Mouse (Mus musculus): ENCODE data around the gene Ryr2. TPM values are rescaled to one million over a fixed set of nuclear protein-coding genes. Genes with fewer than 3 reads are reported as not detected.
"Not testable (repeated sequence)": the region's sequence is repeated elsewhere in the genome, so short reads cannot be mapped to it uniquely, and the experiment has no call there.

Gene Ryr2
- polyA plus RNA-seq (2016; fragmentation: Nextera tagmentation; extraction: Ambion mirVana), result 0.28 and 0.35 TPM in 2 replicates

DNA sequence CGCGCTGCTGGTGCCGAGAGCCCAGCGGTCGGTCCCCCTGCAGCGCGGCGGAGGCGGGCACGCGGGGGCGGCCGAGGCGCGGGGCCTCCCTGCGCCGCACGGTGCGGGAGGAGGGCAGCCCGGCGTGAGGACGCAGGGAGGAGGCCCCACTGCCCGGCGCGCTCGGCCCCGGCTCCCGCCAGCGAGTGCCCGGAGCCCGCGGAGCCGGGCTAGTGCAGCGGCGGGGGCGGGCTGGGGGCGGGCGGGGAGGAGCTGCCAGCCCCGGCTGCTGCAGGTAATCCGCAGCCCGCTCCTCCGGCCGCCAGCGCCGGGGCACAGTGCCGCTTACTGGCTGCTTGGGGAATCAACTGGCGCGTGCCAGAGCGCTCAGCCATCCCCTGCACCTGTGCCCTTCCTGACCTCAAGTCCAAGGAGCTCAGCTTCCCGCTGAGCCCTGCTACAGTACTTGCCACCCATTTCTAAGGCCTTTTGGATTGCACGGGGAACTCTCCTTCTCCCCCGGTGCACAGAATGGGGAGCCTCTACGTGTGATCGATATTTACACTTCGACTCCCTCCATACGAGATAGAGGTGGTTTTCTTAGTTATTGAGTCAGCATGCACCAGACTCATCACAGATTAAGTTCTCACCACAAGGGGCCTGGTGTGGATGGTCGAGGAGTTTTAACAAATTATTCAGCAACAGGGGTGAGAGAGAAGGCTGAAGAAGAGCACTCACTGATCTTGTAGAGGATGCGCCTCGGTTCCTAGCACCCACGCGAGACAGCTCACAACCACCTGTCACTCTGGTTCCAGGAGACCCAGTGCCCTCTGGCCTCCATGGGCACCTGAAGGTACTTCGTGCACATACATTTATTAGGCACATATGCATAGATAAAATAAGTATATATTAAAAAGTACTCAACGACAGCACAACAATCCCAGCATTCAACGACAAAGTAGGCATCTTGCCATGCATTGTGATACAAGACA, at the start of gene Ryr2:
Gene Ryr2, minus strand, starts transcription at position 284 of the 971 bp plus-strand sequence.
- no peaks in the 10 kb centered on the region for H3K36me3 ChIP-seq
- peaks cover 10% of the 10 kb centered on the region for H3K4me1 ChIP-seq (replicated peaks)
- H3K9me3 ChIP-seq, result no peaks in the 10 kb centered on the region
- WGBS, result 9% methylated on average over 49 of the region's 64 CpGs
- no peak within 1 kb of the TSS for H3K27ac ChIP-seq
- ATAC-seq (ENCODE audit: insufficient number of reproducible peaks, insufficient read depth, low FRiP score, low TSS enrichment, low read depth), result peak; percentile 54
- H3K9ac ChIP-seq (replicated peaks), result peak within 1 kb of the TSS; percentile 65
- H3K4me2 ChIP-seq, result peak within 1 kb of the TSS; percentile 99
- H3K4me3 ChIP-seq (replicated peaks), result peak within 1 kb of the TSS; percentile 74
- peaks cover 57% of the 10 kb centered on the region for H3K27me3 ChIP-seq

DNA sequence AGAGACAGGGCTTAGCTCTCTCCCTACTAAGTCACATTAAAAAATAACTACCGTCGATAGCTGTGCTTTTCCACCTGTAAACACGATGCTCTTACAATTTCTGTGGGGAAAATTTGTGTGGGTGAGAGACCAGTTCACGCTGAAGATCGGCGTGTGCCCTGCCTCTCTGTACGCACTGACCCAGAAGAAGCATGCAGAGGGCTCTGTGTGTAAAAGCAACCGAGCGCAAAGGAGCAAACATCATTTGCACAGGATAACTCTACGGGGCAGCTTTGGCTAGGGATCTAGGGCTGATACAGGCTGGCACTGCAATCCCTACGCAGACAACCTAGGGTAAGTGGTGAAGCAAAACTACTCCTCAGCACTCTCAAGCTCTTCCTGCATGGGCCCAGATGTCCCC, 47.2 kb upstream of the Ryr2 start:
- H3K4me1 ChIP-seq (replicated peaks), result 0 out of 2 replicates have a peak, but pooled peaks cover under 1% of the 10 kb centered on the region
- no peak overlapping the region for H3K4me3 ChIP-seq (replicated peaks)
- H3K36me3 ChIP-seq, result no peaks in the 10 kb centered on the region
- no peaks in the 10 kb centered on the region for H3K27me3 ChIP-seq
- WGBS, result 85% methylated on average over 11 of the region's 11 CpGs
- ATAC-seq (ENCODE audit: insufficient number of reproducible peaks, insufficient read depth, low FRiP score, low TSS enrichment, low read depth), result no peak
- H3K4me2 ChIP-seq, result no peak overlapping the region
- H3K9me3 ChIP-seq, result no peaks in the 10 kb centered on the region
- no peak overlapping the region for H3K9ac ChIP-seq (replicated peaks)
- no peak overlapping the region for H3K27ac ChIP-seq

DNA sequence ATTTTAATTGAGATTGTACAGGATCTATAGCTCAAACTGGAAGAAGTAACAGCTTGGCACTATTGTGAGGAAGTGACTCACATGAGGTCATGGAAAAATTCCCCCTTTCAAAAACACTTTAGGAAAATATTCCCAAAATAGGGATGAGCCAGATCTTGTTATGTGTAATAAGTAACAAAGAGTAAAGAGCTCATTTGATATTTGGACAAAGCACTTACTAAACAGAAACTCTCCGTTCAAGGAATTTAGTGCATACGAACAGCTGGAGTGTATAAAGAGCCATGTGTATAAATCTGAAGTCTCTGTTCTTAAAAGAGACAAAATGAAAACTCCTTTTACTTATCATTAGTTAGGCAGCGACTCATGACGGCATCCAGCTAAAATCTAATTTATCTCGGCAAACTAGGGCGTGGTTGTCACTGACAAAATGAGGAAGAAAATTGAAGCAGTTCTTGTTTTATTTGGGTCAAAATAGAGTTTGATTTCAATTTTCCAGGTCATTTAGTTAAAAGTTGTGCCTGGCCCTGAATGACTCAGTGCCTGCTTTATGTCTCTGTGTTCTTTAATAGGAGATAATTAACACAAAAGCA, 40.3 kb upstream of the Ryr2 start:
- Histone ChIP-seq H3K36me3 (no peaks in the 10 kb centered on the region), H3K4me1 (replicated peaks) (no peaks in the 10 kb centered on the region), H3K4me3 (replicated peaks) (no peak overlapping the region), H3K9ac (replicated peaks) (no peak overlapping the region), H3K4me2 (no peak overlapping the region), H3K9me3 (no peaks in the 10 kb centered on the region), H3K27ac (no peak overlapping the region), H3K27me3 (no peaks in the 10 kb centered on the region)
- 86% methylated on average over 6 of the region's 6 CpGs for WGBS
- no peak for ATAC-seq (ENCODE audit: insufficient number of reproducible peaks, insufficient read depth, low FRiP score, low TSS enrichment, low read depth)

DNA sequence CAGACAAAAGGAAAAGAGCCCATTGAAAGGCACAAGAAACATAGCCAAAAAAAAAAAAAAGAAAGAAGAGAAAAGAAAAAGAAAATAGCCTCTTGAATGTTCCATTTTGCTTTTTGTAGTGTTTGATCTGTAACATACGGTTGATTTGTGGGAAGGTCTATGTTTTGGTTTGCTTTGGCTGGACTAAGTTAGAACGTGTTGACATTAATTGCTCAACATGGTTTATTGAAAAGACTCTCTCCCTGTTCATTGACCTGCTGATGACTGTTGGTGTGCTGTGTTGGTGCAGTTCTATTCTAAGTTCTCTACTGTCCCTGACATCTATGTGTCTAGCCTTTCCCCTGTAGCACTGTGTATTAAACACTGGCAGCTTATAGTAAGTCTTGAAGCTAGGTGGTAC, 39.7 kb upstream of the Ryr2 start:
- H3K9me3 ChIP-seq, result no peaks in the 10 kb centered on the region
- 85% methylated on average over 2 of the region's 2 CpGs for WGBS
- ATAC-seq (ENCODE audit: insufficient number of reproducible peaks, insufficient read depth, low FRiP score, low TSS enrichment, low read depth), result no peak
- H3K4me1 ChIP-seq (replicated peaks), result no peaks in the 10 kb centered on the region
- no peaks in the 10 kb centered on the region for H3K27me3 ChIP-seq
- no peaks in the 10 kb centered on the region for H3K36me3 ChIP-seq
- no peak overlapping the region for H3K4me2 ChIP-seq
- no peak overlapping the region for H3K4me3 ChIP-seq (replicated peaks)
- no peak overlapping the region for H3K27ac ChIP-seq
- no peak overlapping the region for H3K9ac ChIP-seq (replicated peaks)

DNA sequence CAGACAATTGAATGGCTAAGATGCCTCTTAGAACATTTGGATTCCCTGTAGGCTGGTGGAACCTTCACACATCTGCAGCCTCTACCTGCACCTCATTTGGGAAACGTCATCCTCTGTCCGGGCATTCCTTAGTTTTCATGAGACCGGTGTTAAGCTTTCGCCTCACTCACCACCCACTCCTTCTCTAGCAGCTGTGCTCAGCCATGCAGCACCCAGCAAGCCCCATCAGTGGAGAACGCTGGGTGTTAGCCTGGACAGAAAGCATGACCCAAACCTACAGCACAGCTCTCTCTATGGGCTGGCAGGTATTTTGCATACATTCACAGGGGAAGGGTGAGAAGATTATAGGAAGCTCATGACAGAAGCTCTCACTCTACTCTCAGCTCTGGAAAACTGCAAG, 36.6 kb upstream of the Ryr2 start:
- 85% methylated on average over 5 of the region's 5 CpGs for WGBS
- no peaks in the 10 kb centered on the region for H3K4me1 ChIP-seq (replicated peaks)
- H3K4me2 ChIP-seq, result no peak overlapping the region
- ATAC-seq (ENCODE audit: insufficient number of reproducible peaks, insufficient read depth, low FRiP score, low TSS enrichment, low read depth), result no peak
- H3K9me3 ChIP-seq, result no peaks in the 10 kb centered on the region
- no peak overlapping the region for H3K4me3 ChIP-seq (replicated peaks)
- H3K27ac ChIP-seq, result no peak overlapping the region
- H3K36me3 ChIP-seq, result no peaks in the 10 kb centered on the region
- H3K9ac ChIP-seq (replicated peaks), result no peak overlapping the region
- H3K27me3 ChIP-seq, result no peaks in the 10 kb centered on the region

DNA sequence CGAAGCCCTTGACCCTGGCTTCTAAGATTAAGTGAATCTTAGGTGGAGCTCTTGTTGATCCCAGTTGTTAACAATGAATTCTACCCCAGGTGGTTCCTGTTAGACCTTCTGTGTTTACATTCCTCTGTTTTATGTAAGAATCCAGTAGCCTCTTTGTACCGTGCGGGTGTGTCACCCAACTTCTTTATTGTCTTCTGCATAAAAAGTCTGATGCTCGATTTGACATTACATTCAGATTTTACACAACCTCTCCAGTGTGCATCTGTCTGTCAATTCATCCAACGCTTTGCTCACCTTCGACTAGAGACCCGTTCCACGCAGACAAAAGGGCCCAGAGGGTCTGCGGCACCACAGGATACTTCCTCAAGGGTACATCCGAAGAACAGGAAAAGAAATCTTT, 29.7 kb upstream of the Ryr2 start:
- H3K27me3 ChIP-seq; H3K9me3 ChIP-seq; H3K27ac ChIP-seq; ATAC-seq (ENCODE audit: insufficient number of reproducible peaks, insufficient read depth, low FRiP score, low TSS enrichment, low read depth); H3K9ac ChIP-seq (replicated peaks); H3K4me2 ChIP-seq; H3K36me3 ChIP-seq; H3K4me3 ChIP-seq (replicated peaks); H3K4me1 ChIP-seq (replicated peaks): not testable (repeated sequence)
- 91% methylated on average over 10 of the region's 10 CpGs for WGBS

- H3K27me3 ChIP-seq, result no peaks in the 10 kb centered on the region
- no peak for ATAC-seq (ENCODE audit: insufficient number of reproducible peaks, insufficient read depth, low FRiP score, low TSS enrichment, low read depth)
- WGBS, result 65% methylated on average over 7 of the region's 7 CpGs
These were observed 26.8 kb upstream of the Ryr2 start for GRCm38 (mm10) chr13:12133549-12133948.

GRCm38 (mm10) chr13:12132160-12132710, 25.5 kb upstream of the Ryr2 start:
- no peak for ATAC-seq (ENCODE audit: insufficient number of reproducible peaks, insufficient read depth, low FRiP score, low TSS enrichment, low read depth)
- no peaks in the 10 kb centered on the region for H3K9me3 ChIP-seq
- no peaks in the 10 kb centered on the region for H3K27me3 ChIP-seq
- 78% methylated on average over 3 of the region's 3 CpGs for WGBS
- H3K9ac ChIP-seq (replicated peaks), result no peak overlapping the region
- H3K4me1 ChIP-seq (replicated peaks), result no peaks in the 10 kb centered on the region
- H3K27ac ChIP-seq, result no peak overlapping the region
- no peak overlapping the region for H3K4me3 ChIP-seq (replicated peaks)
- no peak overlapping the region for H3K4me2 ChIP-seq
- H3K36me3 ChIP-seq, result no peaks in the 10 kb centered on the region

More at GRCm38 (mm10) chr13:12133549-12133948, 26.8 kb upstream of the Ryr2 start:
- Histone ChIP-seq H3K27ac (no peak overlapping the region), H3K9me3 (no peaks in the 10 kb centered on the region), H3K9ac (replicated peaks) (no peak overlapping the region), H3K4me3 (replicated peaks) (no peak overlapping the region), H3K4me1 (replicated peaks) (no peaks in the 10 kb centered on the region), H3K36me3 (no peaks in the 10 kb centered on the region), H3K4me2 (no peak overlapping the region)

- no peak for ATAC-seq (ENCODE audit: insufficient number of reproducible peaks, insufficient read depth, low FRiP score, low TSS enrichment, low read depth)
These were observed 22.4 kb upstream of the Ryr2 start for GRCm38 (mm10) chr13:12129121-12129520.

GRCm38 (mm10) chr13:12126099-12126498, 19.4 kb upstream of the Ryr2 start:
- Histone ChIP-seq H3K27me3 (no peaks in the 10 kb centered on the region), H3K4me2 (no peak overlapping the region), H3K4me1 (replicated peaks) (no peaks in the 10 kb centered on the region), H3K9ac (replicated peaks) (no peak overlapping the region), H3K4me3 (replicated peaks) (no peak overlapping the region), H3K9me3 (no peaks in the 10 kb centered on the region), H3K27ac (no peak overlapping the region), H3K36me3 (no peaks in the 10 kb centered on the region)
- ATAC-seq (ENCODE audit: insufficient number of reproducible peaks, insufficient read depth, low FRiP score, low TSS enrichment, low read depth), result no peak

More at GRCm38 (mm10) chr13:12129121-12129520, 22.4 kb upstream of the Ryr2 start:
- WGBS, result 93% methylated on average over 1 of the region's 1 CpGs
- no peaks in the 10 kb centered on the region for H3K36me3 ChIP-seq
- no peak overlapping the region for H3K4me3 ChIP-seq (replicated peaks)
- H3K27ac ChIP-seq, result no peak overlapping the region
- H3K4me2 ChIP-seq, result no peak overlapping the region
- no peak overlapping the region for H3K9ac ChIP-seq (replicated peaks)
- H3K4me1 ChIP-seq (replicated peaks), result no peaks in the 10 kb centered on the region
- no peaks in the 10 kb centered on the region for H3K9me3 ChIP-seq
- no peaks in the 10 kb centered on the region for H3K27me3 ChIP-seq

- Histone ChIP-seq H3K27ac (no peak overlapping the region), H3K27me3 (no peaks in the 10 kb centered on the region), H3K9ac (replicated peaks) (no peak overlapping the region), H3K4me1 (replicated peaks) (no peaks in the 10 kb centered on the region), H3K36me3 (no peaks in the 10 kb centered on the region), H3K4me2 (no peak overlapping the region), H3K4me3 (replicated peaks) (no peak overlapping the region), H3K9me3 (no peaks in the 10 kb centered on the region)
- no peak for ATAC-seq (ENCODE audit: insufficient number of reproducible peaks, insufficient read depth, low FRiP score, low TSS enrichment, low read depth)
- 83% methylated on average over 7 of the region's 7 CpGs for WGBS
These were observed 18.3 kb upstream of the Ryr2 start for GRCm38 (mm10) chr13:12124940-12125540.
